Mouse (Mus musculus) heart, postnatal 0 days (tissue): Measurements from ENCODE around the gene Ncs1. TPM values are rescaled to one million over a fixed set of nuclear protein-coding genes. Genes with fewer than 3 reads are reported as not detected.

ENCODE experiments used
- ATAC-seq: fragments of 200-750 bp; cut with Nextera tagmentation; 2 replicates; pipeline ENCODE4 v1.8.0; 2017; ENCODE audit warnings: low read depth, moderate number of reproducible peaks, moderate library complexity; ENCODE audit not compliant: insufficient read depth
- DNase-seq: peaks from one replicate; pipeline ENCODE4 v3.0.0-alpha.2; 2016; ENCODE audit warnings: low spot score
- H3K27ac ChIP-seq: fragments of 300-500 bp; sonication (generic); 2 replicates; pipeline ENCODE4 v1.5.1; 2014; ENCODE audit warnings: low read depth, mild to moderate bottlenecking
- H3K27me3 ChIP-seq: fragments of 300-500 bp; sonication (generic); 2 replicates; pipeline ENCODE4 v1.6.1; 2014; ENCODE audit warnings: low read length, mixed read lengths; ENCODE audit not compliant: control insufficient read depth, insufficient read depth
- H3K36me3 ChIP-seq: fragments of 300-500 bp; sonication (generic); replicated peaks from 2 replicates; pipeline ENCODE4 v1.6.1; 2014; ENCODE audit warnings: low read length, mixed read lengths; ENCODE audit not compliant: control insufficient read depth, insufficient read depth
- H3K4me1 ChIP-seq: fragments of 300-500 bp; sonication (generic); 2 replicates; pipeline ENCODE4 v1.6.1; 2014; ENCODE audit warnings: antibody characterized with exemption; ENCODE audit not compliant: control insufficient read depth, insufficient read depth
- H3K4me2 ChIP-seq: fragments of 300-500 bp; sonication (generic); 2 replicates; pipeline ENCODE4 v1.6.1; 2014; ENCODE audit warnings: low read depth, mild to moderate bottlenecking, low read length, moderate library complexity
- H3K4me3 ChIP-seq: fragments of 300-500 bp; sonication (generic); 2 replicates; pipeline ENCODE4 v1.5.1; 2014; ENCODE audit warnings: low read depth, low read length
- H3K9ac ChIP-seq: fragments of 300-500 bp; sonication (generic); replicated peaks from 2 replicates; pipeline ENCODE4 v1.6.1; 2014; ENCODE audit warnings: low read depth, low read length, mixed read lengths
- H3K9me3 ChIP-seq: fragments of 300-500 bp; sonication (generic); replicated peaks from 2 replicates; pipeline ENCODE4 v1.6.1; 2016; ENCODE audit warnings: low read length; ENCODE audit not compliant: control insufficient read depth
- CTCF ChIP-seq: IDR thresholded peaks from 2 replicates; pipeline ENCODE4 v1.5.1; 2016; ENCODE audit warnings: antibody characterized with exemption, control low read depth, low read depth
- EP300 ChIP-seq: IDR thresholded peaks from 2 replicates; pipeline ENCODE4 v1.6.1; 2016; ENCODE audit warnings: antibody characterized with exemption, low read depth
- WGBS: fragments of 180-500 bp; shearing (Covaris S2); extraction: QIAGEN DNeasy Blood & Tissue Kit; methylation state at CpG from one replicate; pipeline ENCODE4 v1.1.7; 2014; 5-methylcytosine and 5-hydroxymethylcytosine counted together
- polyA plus RNA-seq: library from polyadenylated mRNA; unstranded; fragments of >200 nt; fragmentation: Nextera tagmentation; extraction: Ambion mirVana; gene quantifications from 2 replicates; pipeline ENCODE4 v1.2.1, GENCODE M21; 2015
- total RNA-seq: library from RNA; depleted of rRNA; stranded (reverse); fragments of >200 nt; gene quantifications from 2 replicates; pipeline ENCODE4 v1.2.3, GENCODE M21; 2014; ENCODE audit warnings: low replicate concordance

The Ncs1 gene
- total and polyA plus RNA-seq, 2 experiments from 2014 or later, result 18.6 to 31.4 TPM

- TF ChIP-seq EP300, result no peak
- TF ChIP-seq CTCF, result no peak
- Histone ChIP-seq H3K27me3 (no peaks in the 10 kb centered on the region), H3K4me1 (peaks cover 80% of the 10 kb centered on the region), H3K4me2 (no peak overlapping the region), H3K36me3 (no peaks in the 10 kb centered on the region), H3K9me3 (no peaks in the 10 kb centered on the region), H3K4me3 (no peak overlapping the region), H3K27ac (peak overlapping the region; percentile 93), H3K9ac (no peak overlapping the region)
- 65% methylated on average over 8 of the region's 8 CpGs for WGBS
- DNase-seq (no peak), ATAC-seq (no peak)
Observed at GRCm38 (mm10) chr2:31260549-31260948, 14.9 kb downstream of the Ncs1 start.

GRCm38 (mm10) chr2:31263039-31263461 lies 17.4 kb downstream of the Ncs1 start:
- Histone ChIP-seq H3K4me1 (peaks cover 57% of the 10 kb centered on the region), H3K27ac (peak overlapping the region; percentile 76), H3K27me3 (no peaks in the 10 kb centered on the region), H3K36me3 (no peaks in the 10 kb centered on the region), H3K9me3 (no peaks in the 10 kb centered on the region), H3K4me3 (no peak overlapping the region), H3K9ac (peak overlapping the region; percentile 3; the same call in 1 of the 2 replicates), H3K4me2 (no peak overlapping the region)
- ATAC-seq, result no peak
- 21% methylated on average over 8 of the region's 8 CpGs for WGBS
- TF ChIP-seq CTCF (no peak), EP300 (no peak)
- no peak for DNase-seq

- Histone ChIP-seq H3K27ac (peak overlapping the region; percentile 76), H3K4me3 (no peak overlapping the region), H3K36me3 (no peaks in the 10 kb centered on the region), H3K9ac (peak overlapping the region; percentile 3; the same call in 1 of the 2 replicates), H3K27me3 (no peaks in the 10 kb centered on the region), H3K4me2 (no peak overlapping the region), H3K9me3 (no peaks in the 10 kb centered on the region), H3K4me1 (peaks cover 49% of the 10 kb centered on the region)
- 27% methylated on average over 10 of the region's 10 CpGs for WGBS
- no peak; the same call in 1 of the 2 replicates for TF ChIP-seq CTCF
- no peak for TF ChIP-seq EP300
- DNase-seq, result peak; percentile 84
- peak; percentile 70 for ATAC-seq
Observed at GRCm38 (mm10) chr2:31263746-31264378, 18.2 kb downstream of the Ncs1 start.

- H3K4me3 ChIP-seq, result no peak overlapping the region
- no peaks in the 10 kb centered on the region for H3K36me3 ChIP-seq
- DNase-seq (no peak), ATAC-seq (no peak)
- no peaks in the 10 kb centered on the region for H3K9me3 ChIP-seq
- H3K27ac ChIP-seq, result no peak overlapping the region
- TF ChIP-seq EP300 (no peak), CTCF (no peak)
- no peak overlapping the region for H3K4me2 ChIP-seq
- H3K9ac ChIP-seq, result 0 out of 2 replicates have a peak overlapping the region, but pooled peaks have one; percentile 10
- 40% methylated on average over 6 of the region's 6 CpGs for WGBS
- no peaks in the 10 kb centered on the region for H3K27me3 ChIP-seq
- H3K4me1 ChIP-seq, result peaks cover 31% of the 10 kb centered on the region
Observed at GRCm38 (mm10) chr2:31267447-31267846, 21.8 kb downstream of the Ncs1 start.

- 48% methylated on average over 5 of the region's 5 CpGs for WGBS
- ATAC-seq, result no peak
- no peak for TF ChIP-seq EP300
- no peak for TF ChIP-seq CTCF
- H3K4me3 ChIP-seq, result no peak overlapping the region
- H3K36me3 ChIP-seq, result no peaks in the 10 kb centered on the region
- DNase-seq, result no peak
- H3K27me3 ChIP-seq, result no peaks in the 10 kb centered on the region
- no peak overlapping the region for H3K27ac ChIP-seq
- peaks cover 19% of the 10 kb centered on the region for H3K4me1 ChIP-seq
- no peak overlapping the region for H3K4me2 ChIP-seq
- no peak overlapping the region for H3K9ac ChIP-seq
- no peaks in the 10 kb centered on the region for H3K9me3 ChIP-seq
Observed at GRCm38 (mm10) chr2:31268631-31269030, 23.0 kb downstream of the Ncs1 start.

- WGBS, result 91% methylated on average over 6 of the region's 6 CpGs
- Histone ChIP-seq H3K9me3 (no peaks in the 10 kb centered on the region), H3K27ac (no peak overlapping the region), H3K36me3 (no peaks in the 10 kb centered on the region), H3K27me3 (no peaks in the 10 kb centered on the region), H3K4me2 (no peak overlapping the region), H3K4me1 (peaks cover 14% of the 10 kb centered on the region), H3K9ac (no peak overlapping the region), H3K4me3 (no peak overlapping the region)
- TF ChIP-seq EP300 (no peak), CTCF (no peak)
- ATAC-seq (no peak), DNase-seq (no peak)
Observed at GRCm38 (mm10) chr2:31269188-31269587, 23.6 kb downstream of the Ncs1 start.
